Mouse (Mus musculus) thymus, adult 2 months (tissue): Measurements from ENCODE around the gene Gpc6.

ENCODE experiments used
- CTCF ChIP-seq: fragments of 200-500 bp; IDR thresholded peaks from 2 replicates; pipeline ENCODE4 v1.5.1; 2012; ENCODE audit warnings: mild to moderate bottlenecking, control low read depth, low read length, moderate library complexity, borderline replicate concordance; ENCODE audit not compliant: control insufficient read depth, poor library complexity, insufficient read depth; ENCODE audit errors: extremely low read depth
- POLR2A ChIP-seq: fragments of 200-500 bp; IDR thresholded peaks from 2 replicates; pipeline ENCODE4 v1.6.1; 2012; ENCODE audit warnings: mild to moderate bottlenecking, low read length, control low read depth, moderate library complexity; ENCODE audit not compliant: control insufficient read depth, poor library complexity, insufficient read depth; ENCODE audit errors: extremely low read depth

- TF ChIP-seq CTCF (no peak), POLR2A (no peak)
Measured at GRCm38 (mm10) chr14:117552776-117553175, 627.7 kb downstream of the Gpc6 start.
